Mouse (Mus musculus): ENCODE results near the gene Mto1. TPM values are rescaled to one million over a fixed set of nuclear protein-coding genes. Genes with fewer than 3 reads are reported as not detected.

Mto1 gene
- total and polyA plus RNA-seq, 3 experiments = 13.8 to 22.9 (median 22.5) TPM

GRCm38 (mm10) chr9:78491169-78491568 is 43.2 kb downstream of the Mto1 start:
- TF ChIP-seq TCF12 (IDR thresholded peaks at IDR 0.05; ENCODE audit: low read depth, low read length) = 0 out of 2 replicates have a peak, but pooled peaks have one; percentile 23
- no peak for TF ChIP-seq POLR2A (IDR thresholded peaks at IDR 0.05; ENCODE audit: low read depth, low read length)
- Histone ChIP-seq H3K27me3 (replicated peaks) (no peaks in the 10 kb centered on the region), H3K36me3 (replicated peaks in 1 of 2; ENCODE audit: control insufficient read depth in 1 of 2, insufficient read depth in 1 of 2, low read length in 1 of 2) (no peaks in the 10 kb centered on the region), H3K9ac (ENCODE audit: insufficient read depth, low read depth) (no peak overlapping the region), H3K9me3 (replicated peaks; ENCODE audit: low read length) (no peaks in the 10 kb centered on the region), H3K4me3 (replicated peaks in 1 of 3; ENCODE audit: low read depth in 2 of 3, low read length in 2 of 3, poor library complexity in 1 of 3) (no peak overlapping the region), H3K79me2 (replicated peaks; ENCODE audit: control insufficient read depth, extremely low read depth, insufficient read depth, poor library complexity, severe bottlenecking) (no peaks in the 10 kb centered on the region), H3K4me1 (ENCODE audit: control insufficient read depth in 1 of 2, insufficient read depth in 2 of 2) (peaks cover 13 to 48% of the 10 kb centered on the region in 2 experiments; a peak in 3 of 4 replicates), H3K4me2 (ENCODE audit: insufficient read depth, low read depth, poor library complexity, severe bottlenecking) (no peak overlapping the region), H3K27ac (ENCODE audit: insufficient read depth, low read depth) (no peak overlapping the region)
- dilution Hi-C loops (cut with MboI; ENCODE audit: extremely low pct_ligation_motif_present, extremely low pct_unique_long_range_greater_than_20kb, low sequenced_read_pairs) (no loop called here), in situ Hi-C loops (cut with MboI; ENCODE audit: low pct_ligation_motif_present, low pct_unique_long_range_greater_than_20kb, low sequenced_read_pairs) (no loop called here)
- DNase-seq (ENCODE audit: extremely low read depth) = no peak

GRCm38 (mm10) chr9:78492254-78492653 is 44.2 kb downstream of the Mto1 start:
- Histone ChIP-seq H3K9ac (ENCODE audit: insufficient read depth, low read depth) (no peak overlapping the region), H3K79me2 (replicated peaks; ENCODE audit: control insufficient read depth, extremely low read depth, insufficient read depth, poor library complexity, severe bottlenecking) (no peaks in the 10 kb centered on the region), H3K36me3 (replicated peaks in 1 of 2; ENCODE audit: control insufficient read depth in 1 of 2, insufficient read depth in 1 of 2, low read length in 1 of 2) (no peaks in the 10 kb centered on the region), H3K27me3 (replicated peaks) (no peaks in the 10 kb centered on the region), H3K4me1 (ENCODE audit: control insufficient read depth in 1 of 2, insufficient read depth in 2 of 2) (peaks cover 13 to 49% of the 10 kb centered on the region in 2 experiments; a peak in 3 of 4 replicates), H3K4me3 (replicated peaks in 1 of 3; ENCODE audit: low read depth in 2 of 3, low read length in 2 of 3, poor library complexity in 1 of 3) (no peak overlapping the region), H3K9me3 (replicated peaks; ENCODE audit: low read length) (no peaks in the 10 kb centered on the region), H3K4me2 (ENCODE audit: insufficient read depth, low read depth, poor library complexity, severe bottlenecking) (no peak overlapping the region), H3K27ac (ENCODE audit: insufficient read depth, low read depth) (no peak overlapping the region)
- dilution Hi-C loops (cut with MboI; ENCODE audit: extremely low pct_ligation_motif_present, extremely low pct_unique_long_range_greater_than_20kb, low sequenced_read_pairs) = no loop called here
- no peak for TF ChIP-seq UBTF (IDR thresholded peaks at IDR 0.05; ENCODE audit: low read depth, low read length)
- TF ChIP-seq ELF1 (IDR thresholded peaks at IDR 0.05; ENCODE audit: low read depth, low read length) = no peak
- no peak for TF ChIP-seq EP300 (IDR thresholded peaks at IDR 0.05; ENCODE audit: low read length)
- no peak for TF ChIP-seq MEF2A (IDR thresholded peaks at IDR 0.05; ENCODE audit: borderline replicate concordance, low read depth, low read length)
- TF ChIP-seq MAFK (IDR thresholded peaks at IDR 0.05; ENCODE audit: insufficient replicate concordance, low read length) = no peak
- TF ChIP-seq KAT2A (IDR thresholded peaks at IDR 0.05; ENCODE audit: insufficient replicate concordance, low read length) = no peak
- no peak for TF ChIP-seq ZKSCAN1 (IDR thresholded peaks at IDR 0.05; ENCODE audit: borderline replicate concordance, low read depth, low read length)
- TF ChIP-seq TBP (conservative IDR thresholded peaks at IDR 0.05; ENCODE audit: low read depth, low read length) = no peak
- in situ Hi-C loops (cut with MboI; ENCODE audit: low pct_ligation_motif_present, low pct_unique_long_range_greater_than_20kb, low sequenced_read_pairs) = no loop called here
- no peak for DNase-seq (ENCODE audit: extremely low read depth)

- Histone ChIP-seq H3K27ac (ENCODE audit: insufficient read depth, low read depth) (no peak overlapping the region), H3K27me3 (replicated peaks) (no peaks in the 10 kb centered on the region), H3K4me1 (ENCODE audit: control insufficient read depth in 1 of 2, insufficient read depth in 2 of 2) (peaks cover 7 to 41% of the 10 kb centered on the region in 2 experiments; a peak in 3 of 4 replicates), H3K36me3 (replicated peaks in 1 of 2; ENCODE audit: control insufficient read depth in 1 of 2, insufficient read depth in 1 of 2, low read length in 1 of 2) (no peaks in the 10 kb centered on the region), H3K4me2 (ENCODE audit: insufficient read depth, low read depth, poor library complexity, severe bottlenecking) (no peak overlapping the region), H3K4me3 (replicated peaks in 1 of 3; ENCODE audit: low read depth in 2 of 3, low read length in 2 of 3, poor library complexity in 1 of 3) (no peak overlapping the region), H3K9ac (ENCODE audit: insufficient read depth, low read depth) (no peak overlapping the region), H3K9me3 (replicated peaks; ENCODE audit: low read length) (no peaks in the 10 kb centered on the region), H3K79me2 (replicated peaks; ENCODE audit: control insufficient read depth, extremely low read depth, insufficient read depth, poor library complexity, severe bottlenecking) (no peaks in the 10 kb centered on the region)
- in situ Hi-C loops (cut with MboI; ENCODE audit: low pct_ligation_motif_present, low pct_unique_long_range_greater_than_20kb, low sequenced_read_pairs) = no loop called here
- no peak for TF ChIP-seq POLR2A (IDR thresholded peaks at IDR 0.05; ENCODE audit: low read depth, low read length)
- no peak for TF ChIP-seq MAFK (IDR thresholded peaks at IDR 0.05; ENCODE audit: insufficient replicate concordance, low read length)
- no peak for TF ChIP-seq RCOR1 (conservative IDR thresholded peaks at IDR 0.05; ENCODE audit: low read depth, low read length)
- TF ChIP-seq JUN (IDR thresholded peaks at IDR 0.05; ENCODE audit: insufficient read depth, low read depth, low read length) = no peak
- no peak for DNase-seq (ENCODE audit: extremely low read depth)
- dilution Hi-C loops (cut with MboI; ENCODE audit: extremely low pct_ligation_motif_present, extremely low pct_unique_long_range_greater_than_20kb, low sequenced_read_pairs) = no loop called here
Observed at GRCm38 (mm10) chr9:78493171-78493570, 45.2 kb downstream of the Mto1 start.
